Mouse (Mus musculus): ENCODE results near the gene Exoc3l4.

Gene Exoc3l4

GRCm38 (mm10) chr12:111416921-111417779, at the start of gene Exoc3l4:
Exoc3l4 (plus strand) TSS chr12:111417017.
- peak; percentile 53 to 77 for DNase-seq

- DNase-seq, result no peak
These were observed 49.8 kb upstream of the Exoc3l4 start for GRCm38 (mm10) chr12:111367065-111367464.

GRCm38 (mm10) chr12:111370249-111370648, 46.6 kb upstream of the Exoc3l4 start:
- DNase-seq, result no peak

- DNase-seq, result no peak
These were observed 44.9 kb upstream of the Exoc3l4 start for GRCm38 (mm10) chr12:111371905-111372304.

- DNase-seq, result no peak
These were observed 43.4 kb upstream of the Exoc3l4 start for GRCm38 (mm10) chr12:111373411-111373810.

GRCm38 (mm10) chr12:111374727-111375126, 42.1 kb upstream of the Exoc3l4 start:
- DNase-seq, result no peak

- DNase-seq, result no peak
These were observed 41.3 kb upstream of the Exoc3l4 start for GRCm38 (mm10) chr12:111375559-111375958.

GRCm38 (mm10) chr12:111376053-111376452, 40.8 kb upstream of the Exoc3l4 start:
- DNase-seq, result no peak

- peak; percentile 81 to 86 for DNase-seq
These were observed 39.9 kb upstream of the Exoc3l4 start for GRCm38 (mm10) chr12:111376826-111377331.

- peak; percentile 95 to 98 for DNase-seq
These were observed 39.3 kb upstream of the Exoc3l4 start, which contains the start of gene Cdc42bpb for GRCm38 (mm10) chr12:111377376-111377973. Cdc42bpb (minus strand) TSS chr12:111377718.

GRCm38 (mm10) chr12:111377986-111378490, 38.8 kb upstream of the Exoc3l4 start:
- peak; percentile 59 to 68 for DNase-seq

- DNase-seq, result no peak
These were observed 38.0 kb upstream of the Exoc3l4 start for GRCm38 (mm10) chr12:111378812-111379211.

- DNase-seq, result no peak
These were observed 30.8 kb upstream of the Exoc3l4 start for GRCm38 (mm10) chr12:111385883-111386641.

- DNase-seq, result peak; percentile 77 to 88
These were observed 30.1 kb upstream of the Exoc3l4 start for GRCm38 (mm10) chr12:111386642-111387120.

- no peak for DNase-seq
These were observed 29.7 kb upstream of the Exoc3l4 start for GRCm38 (mm10) chr12:111387146-111387545.

- no peak for DNase-seq
These were observed 22.8 kb upstream of the Exoc3l4 start for GRCm38 (mm10) chr12:111394008-111394407.

GRCm38 (mm10) chr12:111396997-111397396, 19.8 kb upstream of the Exoc3l4 start:
- DNase-seq, result no peak

GRCm38 (mm10) chr12:111401454-111402184, 15.2 kb upstream of the Exoc3l4 start:
- DNase-seq, result peak; percentile 64 to 85

GRCm38 (mm10) chr12:111404880-111405279, 11.9 kb upstream of the Exoc3l4 start:
- DNase-seq, result no peak

GRCm38 (mm10) chr12:111406622-111407021, 10.2 kb upstream of the Exoc3l4 start, which contains the start of gene Lbhd2:
Lbhd2 (plus strand) TSS chr12:111406809.
- DNase-seq, result no peak

GRCm38 (mm10) chr12:111409583-111409982, 7.2 kb upstream of the Exoc3l4 start:
- no peak for DNase-seq

Measured in lung, postnatal 4 days (tissue).